Mouse (Mus musculus) embryonic fibroblast, embryonic 13.5 days (primary cell): ENCODE data around the gene Zfhx3. TPM values are rescaled to one million over a fixed set of nuclear protein-coding genes. Genes with fewer than 3 reads are reported as not detected.

Source experiments
- H3K27ac ChIP-seq: 2 replicates; pipeline ENCODE4 v1.5.1; 2012; ENCODE audit warnings: low read length, control low read depth, inconsistent platforms; ENCODE audit not compliant: insufficient read depth
- H3K4me1 ChIP-seq: 2 replicates; pipeline ENCODE4 v1.6.1; 2011; ENCODE audit warnings: low read length; ENCODE audit not compliant: control insufficient read depth, insufficient read depth
- H3K4me3 ChIP-seq: 2 replicates; pipeline ENCODE4 v1.5.1; 2011; ENCODE audit warnings: mild to moderate bottlenecking, control low read depth, low read length; ENCODE audit not compliant: insufficient read depth
- CTCF ChIP-seq: IDR thresholded peaks from 2 replicates; pipeline ENCODE4 v1.5.1; 2011; ENCODE audit warnings: mild to moderate bottlenecking, control low read depth, low read length, moderate library complexity, borderline replicate concordance; ENCODE audit not compliant: insufficient read depth
- POLR2A ChIP-seq: IDR thresholded peaks from 2 replicates; pipeline ENCODE4 v1.6.1; 2011; ENCODE audit warnings: low read depth, mild to moderate bottlenecking, control low read depth, low read length, moderate library complexity
- polyA plus RNA-seq: library from polyadenylated mRNA; stranded (reverse); fragments of >200 nt; gene quantifications from 2 replicates; pipeline ENCODE4 v1.2.4, GENCODE M21; 2011; ENCODE audit warnings: low read depth; ENCODE audit not compliant: missing spikeins, insufficient read length

Zfhx3 gene
- polyA plus RNA-seq, 1 experiment = 30.6 TPM

GRCm38 (mm10) chr8:108899251-108899771, 956.9 kb downstream of the Zfhx3 start:
- TF ChIP-seq CTCF (no peak), POLR2A (no peak)
- H3K4me3 ChIP-seq = no peak overlapping the region
- 0 out of 2 replicates have a peak overlapping the region, but pooled peaks have one; percentile 99 for H3K27ac ChIP-seq
- H3K4me1 ChIP-seq = peaks cover 16% of the 10 kb centered on the region

GRCm38 (mm10) chr8:108900541-108900940, 958.1 kb downstream of the Zfhx3 start:
- no peak for TF ChIP-seq CTCF
- TF ChIP-seq POLR2A = no peak
- H3K4me1 ChIP-seq = peaks cover 19% of the 10 kb centered on the region
- H3K4me3 ChIP-seq = no peak overlapping the region
- no peak overlapping the region for H3K27ac ChIP-seq

- no peak overlapping the region for H3K4me3 ChIP-seq
- H3K4me1 ChIP-seq = peaks cover 16% of the 10 kb centered on the region
- TF ChIP-seq CTCF (no peak), POLR2A (no peak)
- no peak overlapping the region for H3K27ac ChIP-seq
Measured at GRCm38 (mm10) chr8:108901208-108901607, 958.8 kb downstream of the Zfhx3 start.

- no peak for TF ChIP-seq POLR2A
- TF ChIP-seq CTCF = no peak
- Histone ChIP-seq H3K4me3 (no peak overlapping the region), H3K4me1 (peaks cover 10% of the 10 kb centered on the region), H3K27ac (no peak overlapping the region)
Measured at GRCm38 (mm10) chr8:108903550-108903949, 961.1 kb downstream of the Zfhx3 start.

GRCm38 (mm10) chr8:108904288-108904971, 962.0 kb downstream of the Zfhx3 start:
- Histone ChIP-seq H3K4me1 (peaks cover 8% of the 10 kb centered on the region), H3K4me3 (no peak overlapping the region), H3K27ac (no peak overlapping the region)
- TF ChIP-seq POLR2A (no peak), CTCF (no peak)

GRCm38 (mm10) chr8:108908066-108908465, 965.6 kb downstream of the Zfhx3 start:
- Histone ChIP-seq H3K27ac (no peak overlapping the region), H3K4me3 (no peak overlapping the region), H3K4me1 (peaks cover 12% of the 10 kb centered on the region)
- TF ChIP-seq CTCF = no peak
- TF ChIP-seq POLR2A = no peak

- TF ChIP-seq CTCF (no peak), POLR2A (no peak)
- peaks cover 12% of the 10 kb centered on the region for H3K4me1 ChIP-seq
Measured at GRCm38 (mm10) chr8:108908540-108908939, 966.1 kb downstream of the Zfhx3 start.

GRCm38 (mm10) chr8:108909035-108909434, 966.6 kb downstream of the Zfhx3 start:
- TF ChIP-seq POLR2A (no peak), CTCF (no peak)
- Histone ChIP-seq H3K27ac (no peak overlapping the region), H3K4me3 (no peak overlapping the region), H3K4me1 (peaks cover 10% of the 10 kb centered on the region)

More at GRCm38 (mm10) chr8:108908540-108908939, 966.1 kb downstream of the Zfhx3 start:
- no peak overlapping the region for H3K4me3 ChIP-seq
- no peak overlapping the region for H3K27ac ChIP-seq

- Histone ChIP-seq H3K27ac (no peak overlapping the region), H3K4me1 (peaks cover 6% of the 10 kb centered on the region), H3K4me3 (no peak overlapping the region)
- no peak for TF ChIP-seq CTCF
- TF ChIP-seq POLR2A = no peak
Measured at GRCm38 (mm10) chr8:108909455-108909854, 967.0 kb downstream of the Zfhx3 start.

GRCm38 (mm10) chr8:108910843-108911242, 968.4 kb downstream of the Zfhx3 start:
- Histone ChIP-seq H3K4me3 (no peak overlapping the region), H3K27ac (peak overlapping the region; percentile 49), H3K4me1 (peaks cover 10% of the 10 kb centered on the region)
- TF ChIP-seq CTCF = no peak
- TF ChIP-seq POLR2A = no peak
